Mouse (Mus musculus): ENCODE data around the gene Necab3.

Necab3 gene

GRCm38 (mm10) chr2:154558264-154559039 is at the start of gene Necab3:
Necab3 (minus strand) TSS chr2:154558890.
- DNase-seq: no peak

GRCm38 (mm10) chr2:154606965-154607364 is 48.3 kb upstream of the Necab3 start:
- DNase-seq: no peak

GRCm38 (mm10) chr2:154604156-154604555 is 45.5 kb upstream of the Necab3 start:
- no peak for DNase-seq

GRCm38 (mm10) chr2:154603638-154604153 is 45.0 kb upstream of the Necab3 start, which contains the start of gene Pxmp4:
Pxmp4 (minus strand) TSS chr2:154603708.
- DNase-seq: peak; percentile 99

- no peak for DNase-seq
Measured at GRCm38 (mm10) chr2:154603007-154603637, 44.4 kb upstream of the Necab3 start.

- no peak for DNase-seq
Measured at GRCm38 (mm10) chr2:154601324-154601723, 42.6 kb upstream of the Necab3 start.

- no peak for DNase-seq
Measured at GRCm38 (mm10) chr2:154600586-154600985, 41.9 kb upstream of the Necab3 start.

GRCm38 (mm10) chr2:154597399-154597798 is 38.7 kb upstream of the Necab3 start:
- no peak for DNase-seq

- DNase-seq: no peak
Measured at GRCm38 (mm10) chr2:154595775-154596174, 37.1 kb upstream of the Necab3 start.

GRCm38 (mm10) chr2:154593025-154593424 is 34.3 kb upstream of the Necab3 start:
- peak; percentile 46 for DNase-seq

GRCm38 (mm10) chr2:154591239-154591638 is 32.5 kb upstream of the Necab3 start:
- DNase-seq: no peak

- DNase-seq: no peak
Measured at GRCm38 (mm10) chr2:154589051-154589450, 30.4 kb upstream of the Necab3 start.

- DNase-seq: peak; percentile 51
Measured at GRCm38 (mm10) chr2:154586405-154586804, 27.7 kb upstream of the Necab3 start.

- no peak for DNase-seq
Measured at GRCm38 (mm10) chr2:154584931-154585601, 26.4 kb upstream of the Necab3 start.

- no peak for DNase-seq
Measured at GRCm38 (mm10) chr2:154583906-154584872, 25.5 kb upstream of the Necab3 start.

GRCm38 (mm10) chr2:154581421-154581820 is 22.7 kb upstream of the Necab3 start:
- DNase-seq: no peak

- DNase-seq: peak; percentile 38
Measured at GRCm38 (mm10) chr2:154580586-154580985, 21.9 kb upstream of the Necab3 start.

- DNase-seq: no peak
Measured at GRCm38 (mm10) chr2:154577744-154578067, 19.0 kb upstream of the Necab3 start.

- DNase-seq: no peak
Measured at GRCm38 (mm10) chr2:154576876-154577743, 18.4 kb upstream of the Necab3 start.

- no peak for DNase-seq
Measured at GRCm38 (mm10) chr2:154574271-154574670, 15.6 kb upstream of the Necab3 start.

GRCm38 (mm10) chr2:154572996-154573395 is 14.3 kb upstream of the Necab3 start:
- DNase-seq: no peak
